Mouse (Mus musculus) intestine, embryonic 15.5 days (tissue): ENCODE measurements at regions not wholly inside any gene's neighbourhood (a gene's known extent, or its start where the extent isn't known, plus 50 kb on each side); places are given as distances from the start of the nearest gene placed in this dataset.

ENCODE experiments used
- ATAC-seq: fragments of 200-750 bp; cut with Nextera tagmentation; 2 replicates; pipeline ENCODE4 v1.8.0; 2017; ENCODE audit warnings: moderate TSS enrichment, moderate library complexity
- H3K27ac ChIP-seq: fragments of 300-500 bp; sonication (generic); 2 replicates; pipeline ENCODE4 v1.5.1; 2015; ENCODE audit warnings: mild to moderate bottlenecking, inconsistent platforms
- H3K27me3 ChIP-seq: fragments of 300-500 bp; sonication (generic); replicated peaks from 2 replicates; pipeline ENCODE4 v1.6.1; 2015; ENCODE audit warnings: inconsistent platforms
- H3K36me3 ChIP-seq: fragments of 300-500 bp; sonication (generic); 2 replicates; pipeline ENCODE4 v1.6.1; 2015; ENCODE audit warnings: inconsistent platforms
- H3K4me1 ChIP-seq: fragments of 300-500 bp; sonication (generic); replicated peaks from 2 replicates; pipeline ENCODE4 v1.6.1; 2015; ENCODE audit warnings: inconsistent platforms
- H3K4me2 ChIP-seq: fragments of 300-500 bp; sonication (generic); replicated peaks from 2 replicates; pipeline ENCODE4 v1.6.1; 2015; ENCODE audit warnings: mild to moderate bottlenecking, inconsistent platforms
- H3K4me3 ChIP-seq: fragments of 300-500 bp; sonication (generic); replicated peaks from 2 replicates; pipeline ENCODE4 v1.5.1; 2015; ENCODE audit warnings: inconsistent platforms
- H3K9ac ChIP-seq: fragments of 300-500 bp; sonication (generic); 2 replicates; pipeline ENCODE4 v1.6.1; 2015; ENCODE audit warnings: inconsistent platforms
- H3K9me3 ChIP-seq: fragments of 300-500 bp; sonication (generic); 2 replicates; pipeline ENCODE4 v1.6.1; 2016; ENCODE audit warnings: inconsistent platforms
- WGBS: fragments of 180-500 bp; shearing (Covaris S2); methylation state at CpG from one replicate; pipeline ENCODE4 v1.1.7; 2015; 5-methylcytosine and 5-hydroxymethylcytosine counted together

GRCm38 (mm10) chr15:56979353-56979752 is 498.1 kb downstream of the Slc22a22 start:
- H3K4me3 ChIP-seq, result no peak overlapping the region
- WGBS, result 89% methylated on average over 1 of the region's 1 CpGs
- no peak overlapping the region for H3K4me2 ChIP-seq
- H3K9ac ChIP-seq, result no peak overlapping the region
- no peak for ATAC-seq
- no peaks in the 10 kb centered on the region for H3K9me3 ChIP-seq
- no peaks in the 10 kb centered on the region for H3K4me1 ChIP-seq
- H3K27ac ChIP-seq, result no peak overlapping the region
- no peaks in the 10 kb centered on the region for H3K36me3 ChIP-seq
- H3K27me3 ChIP-seq, result no peaks in the 10 kb centered on the region

- H3K4me2 ChIP-seq, result no peak overlapping the region
- 75% methylated on average over 4 of the region's 4 CpGs for WGBS
- H3K36me3 ChIP-seq, result no peaks in the 10 kb centered on the region
- no peak overlapping the region for H3K4me3 ChIP-seq
- H3K4me1 ChIP-seq, result no peaks in the 10 kb centered on the region
- no peaks in the 10 kb centered on the region for H3K27me3 ChIP-seq
- no peak overlapping the region for H3K9ac ChIP-seq
- no peaks in the 10 kb centered on the region for H3K9me3 ChIP-seq
- no peak for ATAC-seq
- H3K27ac ChIP-seq, result no peak overlapping the region
These were observed 501.7 kb downstream of the Slc22a22 start for GRCm38 (mm10) chr15:56975446-56976433.

- no peak overlapping the region for H3K9ac ChIP-seq
- H3K27me3 ChIP-seq, result no peaks in the 10 kb centered on the region
- H3K4me1 ChIP-seq, result no peaks in the 10 kb centered on the region
- H3K9me3 ChIP-seq, result no peaks in the 10 kb centered on the region
- 80% methylated on average over 1 of the region's 1 CpGs for WGBS
- no peaks in the 10 kb centered on the region for H3K36me3 ChIP-seq
- no peak for ATAC-seq
- H3K27ac ChIP-seq, result no peak overlapping the region
- no peak overlapping the region for H3K4me3 ChIP-seq
- no peak overlapping the region for H3K4me2 ChIP-seq
These were observed 507.3 kb downstream of the Slc22a22 start for GRCm38 (mm10) chr15:56970140-56970539.

- H3K9ac ChIP-seq, result no peak overlapping the region
- 87% methylated on average over 2 of the region's 2 CpGs for WGBS
- H3K9me3 ChIP-seq, result no peaks in the 10 kb centered on the region
- no peak overlapping the region for H3K4me2 ChIP-seq
- no peaks in the 10 kb centered on the region for H3K27me3 ChIP-seq
- no peak overlapping the region for H3K27ac ChIP-seq
- H3K4me1 ChIP-seq, result no peaks in the 10 kb centered on the region
- no peak overlapping the region for H3K4me3 ChIP-seq
- no peaks in the 10 kb centered on the region for H3K36me3 ChIP-seq
- no peak for ATAC-seq
These were observed 521.1 kb downstream of the Slc22a22 start for GRCm38 (mm10) chr15:56956356-56956755.

GRCm38 (mm10) chr15:56952176-56952575 is 525.2 kb downstream of the Slc22a22 start:
- no peaks in the 10 kb centered on the region for H3K4me1 ChIP-seq
- H3K27me3 ChIP-seq, result no peaks in the 10 kb centered on the region
- no peak for ATAC-seq
- H3K9ac ChIP-seq, result no peak overlapping the region
- H3K9me3 ChIP-seq, result no peaks in the 10 kb centered on the region
- no peak overlapping the region for H3K4me3 ChIP-seq
- no peaks in the 10 kb centered on the region for H3K36me3 ChIP-seq
- no peak overlapping the region for H3K4me2 ChIP-seq
- H3K27ac ChIP-seq, result no peak overlapping the region

- Histone ChIP-seq H3K36me3 (no peaks in the 10 kb centered on the region), H3K27me3 (no peaks in the 10 kb centered on the region), H3K27ac (no peak overlapping the region), H3K9ac (no peak overlapping the region), H3K4me1 (no peaks in the 10 kb centered on the region), H3K4me2 (no peak overlapping the region), H3K9me3 (no peaks in the 10 kb centered on the region), H3K4me3 (no peak overlapping the region)
- WGBS, result 65% methylated on average over 2 of the region's 2 CpGs
- no peak for ATAC-seq
These were observed 526.6 kb downstream of the Slc22a22 start for GRCm38 (mm10) chr15:56950824-56951223.

- no peak for ATAC-seq
- no peak overlapping the region for H3K27ac ChIP-seq
- 95% methylated on average over 1 of the region's 1 CpGs for WGBS
- no peak overlapping the region for H3K9ac ChIP-seq
- no peak overlapping the region for H3K4me2 ChIP-seq
- H3K36me3 ChIP-seq, result no peaks in the 10 kb centered on the region
- no peaks in the 10 kb centered on the region for H3K27me3 ChIP-seq
- H3K4me3 ChIP-seq, result no peak overlapping the region
- H3K4me1 ChIP-seq, result no peaks in the 10 kb centered on the region
- no peaks in the 10 kb centered on the region for H3K9me3 ChIP-seq
These were observed 536.5 kb downstream of the Slc22a22 start for GRCm38 (mm10) chr15:56940891-56941290.

GRCm38 (mm10) chr15:56896553-56896952 is 580.9 kb downstream of the Slc22a22 start:
- H3K4me1 ChIP-seq, result no peaks in the 10 kb centered on the region
- no peak overlapping the region for H3K27ac ChIP-seq
- no peak overlapping the region for H3K4me2 ChIP-seq
- H3K4me3 ChIP-seq, result no peak overlapping the region
- H3K27me3 ChIP-seq, result no peaks in the 10 kb centered on the region
- no peak for ATAC-seq
- no peak overlapping the region for H3K9ac ChIP-seq
- no peaks in the 10 kb centered on the region for H3K36me3 ChIP-seq
- no peaks in the 10 kb centered on the region for H3K9me3 ChIP-seq

- Histone ChIP-seq H3K27me3 (no peaks in the 10 kb centered on the region), H3K9ac (no peak overlapping the region), H3K9me3 (no peaks in the 10 kb centered on the region), H3K36me3 (no peaks in the 10 kb centered on the region), H3K27ac (no peak overlapping the region), H3K4me3 (no peak overlapping the region), H3K4me1 (no peaks in the 10 kb centered on the region), H3K4me2 (no peak overlapping the region)
- 72% methylated on average over 5 of the region's 5 CpGs for WGBS
- ATAC-seq, result no peak
These were observed 595.9 kb downstream of the Slc22a22 start for GRCm38 (mm10) chr15:56881501-56881900.

- WGBS, result 70% methylated on average over 6 of the region's 6 CpGs
- no peak for ATAC-seq
These were observed 611.5 kb downstream of the Slc22a22 start for GRCm38 (mm10) chr15:56865879-56866278.

GRCm38 (mm10) chr15:56865035-56865804 is 612.2 kb downstream of the Slc22a22 start:
- WGBS, result 43% methylated on average over 4 of the region's 4 CpGs
- no peak for ATAC-seq
- Histone ChIP-seq H3K9me3 (no peaks in the 10 kb centered on the region), H3K27ac (no peak overlapping the region), H3K9ac (no peak overlapping the region), H3K36me3 (no peaks in the 10 kb centered on the region), H3K4me2 (no peak overlapping the region), H3K4me1 (no peaks in the 10 kb centered on the region), H3K27me3 (no peaks in the 10 kb centered on the region), H3K4me3 (no peak overlapping the region)

More at GRCm38 (mm10) chr15:56865879-56866278, 611.5 kb downstream of the Slc22a22 start:
- Histone ChIP-seq H3K27ac (no peak overlapping the region), H3K9me3 (no peaks in the 10 kb centered on the region), H3K4me3 (no peak overlapping the region), H3K9ac (no peak overlapping the region), H3K4me2 (no peak overlapping the region), H3K4me1 (no peaks in the 10 kb centered on the region), H3K27me3 (no peaks in the 10 kb centered on the region), H3K36me3 (no peaks in the 10 kb centered on the region)

GRCm38 (mm10) chr15:56858627-56859334 is 618.6 kb downstream of the Slc22a22 start:
- H3K36me3 ChIP-seq, result no peaks in the 10 kb centered on the region
- H3K4me1 ChIP-seq, result no peaks in the 10 kb centered on the region
- WGBS, result 50% methylated on average over 4 of the region's 4 CpGs
- H3K4me3 ChIP-seq, result no peak overlapping the region
- no peaks in the 10 kb centered on the region for H3K9me3 ChIP-seq
- no peak overlapping the region for H3K27ac ChIP-seq
- H3K27me3 ChIP-seq, result no peaks in the 10 kb centered on the region
- no peak overlapping the region for H3K4me2 ChIP-seq
- H3K9ac ChIP-seq, result no peak overlapping the region
- ATAC-seq, result no peak
